Mouse (Mus musculus) heart, postnatal 14 days (tissue): ENCODE data around the gene Arhgap18. TPM values are rescaled to one million over a fixed set of nuclear protein-coding genes. Genes with fewer than 3 reads are reported as not detected.

Source experiments
- DNase-seq, 2 experiments: peaks; one replicate each; pipeline ENCODE4 v3.0.0; 2021 to 2022
- intact Hi-C: fragments of 180-260 bp; cut with DNase I; formaldehyde crosslinking; loops from one replicate; pipeline ENCODE4 v1.15.1; 2025
- total RNA-seq, 2 experiments: library from RNA; stranded (reverse); gene quantifications; 2 replicates each; pipeline ENCODE4 v1.2.3; 2021

Gene Arhgap18
- total RNA-seq, 2 experiments from 2014 or later = 27.6 to 27.8 TPM

DNA sequence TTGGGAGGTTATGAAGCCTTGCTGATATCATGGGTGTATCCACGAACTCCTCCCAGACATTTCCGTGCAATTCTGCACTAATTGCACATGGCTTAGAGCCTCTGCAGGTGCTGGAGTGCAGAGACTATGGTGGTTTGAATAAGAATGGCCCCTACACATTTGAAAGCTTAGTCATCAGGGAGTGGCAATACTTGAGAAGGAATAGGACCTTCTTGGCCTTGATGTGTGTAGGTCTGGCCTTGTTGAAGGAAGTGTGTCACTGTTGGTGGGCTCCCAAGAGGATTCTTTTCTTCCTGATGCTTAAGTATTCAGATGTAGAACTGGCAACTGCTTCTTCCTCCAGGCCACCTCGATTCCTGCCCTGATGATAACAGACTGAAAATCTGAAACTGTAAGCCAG is 205.3 kb downstream of the Arhgap18 start:
- intact Hi-C loops = no loop called here
- DNase-seq = no peak
